Mouse (Mus musculus) midbrain, embryonic 14.5 days (tissue): ENCODE data around the gene Vps51. TPM values are rescaled to one million over a fixed set of nuclear protein-coding genes. Genes with fewer than 3 reads are reported as not detected.

Experiments used
- ATAC-seq: fragments of 200-750 bp; cut with Nextera tagmentation; 2 replicates; pipeline ENCODE4 v1.8.0; 2017; ENCODE audit warnings: moderate number of reproducible peaks, moderate library complexity; ENCODE audit not compliant: low FRiP score, low TSS enrichment
- DNase-seq: peaks from one replicate; pipeline ENCODE4 v3.0.0-alpha.2; 2015
- H3K27ac ChIP-seq: fragments of 300-500 bp; sonication (generic); replicated peaks from 2 replicates; pipeline ENCODE4 v1.5.1; 2014; ENCODE audit warnings: mild to moderate bottlenecking, low read depth, low read length, moderate library complexity
- H3K27me3 ChIP-seq: fragments of 300-500 bp; sonication (generic); 2 replicates; pipeline ENCODE4 v1.6.1; 2014; ENCODE audit warnings: low read length, control low read depth, mixed read lengths; ENCODE audit not compliant: control insufficient read depth, insufficient read depth
- H3K36me3 ChIP-seq: fragments of 300-500 bp; sonication (generic); 2 replicates; pipeline ENCODE4 v1.6.1; 2014; ENCODE audit warnings: low read length, control low read depth; ENCODE audit not compliant: control insufficient read depth, insufficient read depth
- H3K4me1 ChIP-seq: fragments of 300-500 bp; sonication (generic); 2 replicates; pipeline ENCODE4 v1.6.1; 2014; ENCODE audit warnings: mild to moderate bottlenecking, antibody characterized with exemption, low read length, control low read depth; ENCODE audit not compliant: control insufficient read depth, insufficient read depth
- H3K4me2 ChIP-seq: fragments of 300-500 bp; sonication (generic); 2 replicates; pipeline ENCODE4 v1.6.1; 2014; ENCODE audit warnings: mild to moderate bottlenecking, low read length, moderate library complexity
- H3K4me3 ChIP-seq: fragments of 300-500 bp; sonication (generic); replicated peaks from 2 replicates; pipeline ENCODE4 v1.5.1; 2014; ENCODE audit warnings: low read depth, low read length
- H3K9ac ChIP-seq: fragments of 300-500 bp; sonication (generic); replicated peaks from 2 replicates; pipeline ENCODE4 v1.6.1; 2014; ENCODE audit warnings: mild to moderate bottlenecking, low read length, moderate library complexity
- H3K9me3 ChIP-seq: fragments of 300-500 bp; sonication (generic); 2 replicates; pipeline ENCODE4 v1.6.1; 2016; ENCODE audit warnings: low read length, control low read depth, mixed read lengths; ENCODE audit not compliant: control insufficient read depth
- WGBS: fragments of 180-500 bp; shearing (Covaris S2); extraction: QIAGEN DNeasy Blood & Tissue Kit; methylation state at CpG from one replicate; pipeline ENCODE4 v1.1.7; 2014; 5-methylcytosine and 5-hydroxymethylcytosine counted together
- polyA plus RNA-seq: library from polyadenylated mRNA; unstranded; fragments of >200 nt; fragmentation: Nextera tagmentation; extraction: Ambion mirVana; gene quantifications from 2 replicates; pipeline ENCODE4 v1.2.1, GENCODE M21; 2014

Gene Vps51
- 86.1 and 86.7 TPM in 2 replicates for polyA plus RNA-seq

- Histone ChIP-seq H3K4me1 (peaks cover 8% of the 10 kb centered on the region), H3K4me2 (peak within 1 kb of the TSS; percentile 91), H3K9ac (peak within 1 kb of the TSS; percentile 69), H3K27ac (peak within 1 kb of the TSS; percentile 81), H3K4me3 (peak within 1 kb of the TSS; percentile 77), H3K36me3 (peaks cover 34% of the 10 kb centered on the region), H3K9me3 (no peaks in the 10 kb centered on the region), H3K27me3 (no peaks in the 10 kb centered on the region)
- WGBS: 2% methylated on average over 33 of the region's 33 CpGs
- peak; percentile 93 for DNase-seq
- ATAC-seq: peak; percentile 86
These were observed at the start of gene Vps51 for GRCm38 (mm10) chr19:6076564-6077393. TSS of gene Vps51 (minus strand) at chr19:6077231.

DNA sequence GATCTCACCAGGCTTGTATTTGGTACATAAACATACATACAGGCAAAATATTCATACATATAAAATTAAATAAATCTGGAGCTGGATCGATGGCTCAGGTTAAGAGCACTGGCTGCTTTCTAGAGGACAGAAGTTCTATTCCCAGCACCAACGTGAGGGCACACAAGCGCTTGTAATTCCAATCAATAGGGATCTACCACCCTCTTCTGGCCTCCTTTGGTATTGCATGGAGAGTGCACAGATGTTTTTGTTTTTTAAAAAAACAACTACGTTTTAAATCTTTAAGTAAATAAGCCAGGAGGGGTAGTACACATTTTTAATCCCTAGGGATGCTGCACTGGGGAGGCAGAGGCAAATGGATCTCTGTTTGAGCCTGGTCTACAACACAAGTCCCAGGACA lies 49.3 kb upstream of the Vps51 start:
- Histone ChIP-seq H3K27me3 (no peaks in the 10 kb centered on the region), H3K27ac (no peak overlapping the region), H3K4me2 (no peak overlapping the region), H3K4me3 (no peak overlapping the region), H3K9me3 (no peaks in the 10 kb centered on the region), H3K9ac (no peak overlapping the region), H3K4me1 (0 out of 2 replicates have a peak, but pooled peaks cover 4% of the 10 kb centered on the region), H3K36me3 (no peaks in the 10 kb centered on the region; the same call in 1 of the 2 replicates)
- ATAC-seq (no peak), DNase-seq (peak; percentile 70)
- WGBS: 26% methylated on average over 4 of the region's 4 CpGs

DNA sequence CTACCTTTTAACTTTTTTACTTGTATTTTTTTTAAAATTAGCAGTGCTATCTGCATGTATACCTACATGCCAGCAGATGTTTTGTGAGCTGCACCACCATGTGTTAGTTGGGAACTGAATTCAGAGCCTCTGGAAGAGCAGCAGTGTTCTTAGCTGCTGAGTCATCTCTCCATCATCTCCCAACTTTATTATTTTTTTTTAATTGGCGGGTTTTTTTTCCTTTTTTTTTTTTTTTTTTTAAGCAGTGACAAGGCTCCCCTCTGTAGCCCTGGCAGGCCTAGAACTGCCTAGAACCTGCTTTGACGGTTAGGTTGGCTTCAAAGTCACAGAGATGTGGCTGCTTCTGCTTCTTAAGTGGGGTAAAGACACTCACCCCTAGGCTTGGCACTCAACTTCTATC lies 47.9 kb upstream of the Vps51 start:
- 0 out of 2 replicates have a peak, but pooled peaks cover 4% of the 10 kb centered on the region for H3K4me1 ChIP-seq
- no peaks in the 10 kb centered on the region for H3K27me3 ChIP-seq
- DNase-seq: no peak
- peaks cover 2% of the 10 kb centered on the region for H3K36me3 ChIP-seq
- no peaks in the 10 kb centered on the region for H3K9me3 ChIP-seq
- no peak overlapping the region for H3K27ac ChIP-seq
- H3K4me2 ChIP-seq: no peak overlapping the region
- H3K9ac ChIP-seq: no peak overlapping the region
- 77% methylated on average over 2 of the region's 2 CpGs for WGBS
- H3K4me3 ChIP-seq: no peak overlapping the region
- no peak for ATAC-seq

DNA sequence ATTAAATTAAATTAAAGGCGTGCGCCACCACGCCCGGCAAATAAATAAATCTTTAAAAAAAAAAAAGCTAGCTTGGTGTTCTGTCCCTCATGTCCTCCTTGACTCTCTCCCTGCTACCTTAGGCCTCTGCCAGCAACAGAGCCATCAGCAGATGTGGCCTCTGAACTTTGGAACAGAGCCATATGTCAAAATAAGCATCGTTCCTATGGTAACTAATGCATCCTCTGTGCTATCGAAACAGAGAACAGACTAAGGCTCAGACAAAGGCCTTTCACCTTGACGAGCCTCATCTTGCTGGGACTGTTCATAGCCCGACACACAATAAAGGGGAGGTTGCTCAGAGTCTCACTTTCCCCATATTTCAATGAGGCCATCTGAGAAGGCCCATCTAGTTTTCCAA lies 46.3 kb upstream of the Vps51 start:
- H3K9me3 ChIP-seq: no peaks in the 10 kb centered on the region
- H3K27me3 ChIP-seq: no peaks in the 10 kb centered on the region
- no peak overlapping the region for H3K4me3 ChIP-seq
- 0 out of 2 replicates have a peak overlapping the region, but pooled peaks have one; percentile 10 for H3K27ac ChIP-seq
- WGBS: 77% methylated on average over 8 of the region's 8 CpGs
- H3K4me1 ChIP-seq: peaks cover 4% of the 10 kb centered on the region; the same call in 1 of the 2 replicates
- H3K4me2 ChIP-seq: no peak overlapping the region
- H3K9ac ChIP-seq: no peak overlapping the region
- H3K36me3 ChIP-seq: peaks cover 2% of the 10 kb centered on the region
- ATAC-seq (no peak), DNase-seq (no peak)

DNA sequence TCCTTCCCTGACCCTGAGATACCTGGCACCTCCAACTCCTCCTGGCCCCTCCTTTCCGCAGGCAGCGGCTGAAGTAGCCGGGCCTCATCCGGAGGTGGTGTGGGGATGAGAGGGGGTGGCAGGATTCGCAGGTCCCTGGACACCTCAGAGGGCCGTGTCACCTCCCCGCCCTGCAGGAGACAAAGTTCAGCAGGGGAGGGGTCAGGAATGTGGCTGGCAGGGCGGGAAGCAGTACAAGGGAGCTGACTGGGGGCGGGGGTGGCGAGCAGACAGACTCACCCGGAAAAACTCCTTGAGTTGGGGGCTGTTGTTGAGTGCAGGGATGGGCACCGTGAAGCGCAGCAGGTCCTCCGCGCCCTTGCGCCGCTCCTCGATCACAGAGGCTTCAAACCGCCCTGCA lies 44.7 kb upstream of the Vps51 start:
- 41% methylated on average over 19 of the region's 19 CpGs for WGBS
- Histone ChIP-seq H3K4me2 (no peak overlapping the region), H3K9me3 (no peaks in the 10 kb centered on the region), H3K27me3 (no peaks in the 10 kb centered on the region), H3K9ac (no peak overlapping the region), H3K4me1 (peaks cover 12% of the 10 kb centered on the region; the same call in 1 of the 2 replicates), H3K27ac (no peak overlapping the region), H3K36me3 (peaks cover 2% of the 10 kb centered on the region), H3K4me3 (no peak overlapping the region)
- ATAC-seq (no peak), DNase-seq (no peak)

- 0% methylated on average over 8 of the region's 8 CpGs for WGBS
- Histone ChIP-seq H3K9ac (peak overlapping the region; percentile 81), H3K4me2 (peak overlapping the region; percentile 94), H3K27me3 (no peaks in the 10 kb centered on the region), H3K4me1 (peaks cover 14% of the 10 kb centered on the region; the same call in 1 of the 2 replicates), H3K27ac (peak overlapping the region; percentile 92), H3K4me3 (peak overlapping the region; percentile 78), H3K36me3 (peaks cover 29% of the 10 kb centered on the region), H3K9me3 (no peaks in the 10 kb centered on the region)
- ATAC-seq (peak; percentile 35; the same call in 1 of the 2 replicates), DNase-seq (peak; percentile 68)
These were observed 41.7 kb upstream of the Vps51 start for GRCm38 (mm10) chr19:6118677-6119185.

- Histone ChIP-seq H3K27me3 (no peaks in the 10 kb centered on the region), H3K4me2 (peak within 1 kb of the TSS; percentile 94), H3K4me1 (peaks cover 14% of the 10 kb centered on the region; the same call in 1 of the 2 replicates), H3K36me3 (peaks cover 33% of the 10 kb centered on the region), H3K9me3 (no peaks in the 10 kb centered on the region), H3K4me3 (peak within 1 kb of the TSS; percentile 78), H3K27ac (peak within 1 kb of the TSS; percentile 92), H3K9ac (peak within 1 kb of the TSS; percentile 81)
- ATAC-seq (peak; percentile 86), DNase-seq (peak; percentile 97)
- under 1% methylated on average over 77 of the region's 77 CpGs for WGBS
These were observed 41.1 kb upstream of the Vps51 start, which contains the start of gene Sac3d1 for GRCm38 (mm10) chr19:6117986-6118676. TSS of gene Sac3d1 (minus strand) at chr19:6118650.

DNA sequence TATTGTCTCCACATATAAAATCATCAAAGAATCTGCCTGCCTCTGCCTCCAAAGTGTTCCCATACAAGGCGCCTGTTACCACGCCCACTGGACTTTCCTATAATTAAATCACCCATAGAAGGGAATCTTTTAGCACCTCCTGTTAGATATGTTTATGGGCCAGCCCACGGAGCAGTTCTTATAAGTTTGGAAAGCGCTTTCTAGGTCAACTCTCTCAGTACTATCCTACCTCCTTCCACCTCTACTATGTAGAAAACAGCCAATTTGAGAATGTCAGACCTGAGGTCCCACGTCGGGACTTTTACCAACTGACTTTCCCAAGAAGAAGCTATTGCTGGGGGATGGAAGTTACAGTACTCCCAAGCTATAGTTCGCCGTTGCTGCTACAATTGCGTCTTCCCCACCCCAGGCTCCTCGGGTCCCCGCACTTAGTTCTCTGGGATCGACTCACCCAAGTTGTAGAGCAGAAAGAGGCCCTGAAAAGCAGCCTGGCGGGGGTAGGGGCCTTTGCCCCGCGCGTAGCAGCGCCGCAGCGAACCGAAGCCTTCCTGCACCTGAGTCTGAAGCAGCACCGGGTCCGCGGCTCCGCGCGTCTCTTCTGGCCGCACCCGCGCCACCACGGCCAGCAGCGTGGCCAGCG lies 40.4 kb upstream of the Vps51 start:
- Histone ChIP-seq H3K36me3 (peaks cover 37% of the 10 kb centered on the region), H3K4me2 (peak overlapping the region; percentile 94)
- no peak for ATAC-seq

More for the DNA sequence above, 40.4 kb upstream of the Vps51 start:
- Histone ChIP-seq H3K27ac (peak overlapping the region; percentile 92), H3K9me3 (no peaks in the 10 kb centered on the region), H3K9ac (peak overlapping the region; percentile 81), H3K27me3 (no peaks in the 10 kb centered on the region), H3K4me1 (peaks cover 14% of the 10 kb centered on the region; the same call in 1 of the 2 replicates), H3K4me3 (peak overlapping the region; percentile 78)
- 5% methylated on average over 32 of the region's 32 CpGs for WGBS
- DNase-seq: no peak
